Mouse (Mus musculus): ENCODE data around the gene Rrnad1.

Gene Rrnad1

DNA sequence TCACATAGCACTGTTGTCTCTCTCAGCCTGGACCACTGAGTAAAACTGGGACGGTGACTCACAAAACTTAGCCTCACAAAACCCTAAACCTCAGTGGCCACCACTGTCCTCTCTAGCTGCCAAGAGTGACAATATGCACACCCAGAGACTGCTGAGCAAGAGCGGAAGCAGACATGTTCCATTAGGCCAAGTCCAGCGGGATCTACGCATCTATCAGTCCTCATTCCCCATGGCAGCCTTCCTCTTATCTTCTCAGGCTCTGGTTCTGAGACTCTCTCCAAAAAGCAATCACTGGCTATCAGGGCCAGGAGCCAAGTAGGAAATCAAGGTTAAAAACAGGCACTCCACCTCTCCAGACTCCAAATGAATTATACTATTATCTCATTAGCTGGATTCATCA is 52.8 kb downstream of the Rrnad1 start:
- no peak for DNase-seq (ENCODE audit: low spot score)

All from urinary bladder, postnatal 25 days (tissue).